Mouse (Mus musculus): ENCODE results near the gene Slc31a1. TPM values are rescaled to one million over a fixed set of nuclear protein-coding genes. Genes with fewer than 3 reads are reported as not detected.

Gene Slc31a1
- polyA plus RNA-seq, 1 experiment = 0.09 TPM

GRCm38 (mm10) chr4:62389592-62390512, 29.3 kb downstream of the Slc31a1 start:
- Histone ChIP-seq H3K36me3 (ENCODE audit: control insufficient read depth) (peaks cover 86% of the 10 kb centered on the region), H3K27me3 (ENCODE audit: control insufficient read depth) (no peaks in the 10 kb centered on the region), H3K4me1 (ENCODE audit: control insufficient read depth) (peaks cover 14% of the 10 kb centered on the region), H3K9me3 (ENCODE audit: control insufficient read depth, low read length) (no peaks in the 10 kb centered on the region), H3K4me3 (replicated peaks) (no peak overlapping the region)
- TF ChIP-seq TAL1 (IDR thresholded peaks at IDR 0.05; ENCODE audit: low read length) (no peak), GATA1 (IDR thresholded peaks at IDR 0.05; ENCODE audit: low read length) (no peak)

- peaks cover 15% of the 10 kb centered on the region for H3K4me1 ChIP-seq (ENCODE audit: control insufficient read depth)
- H3K4me3 ChIP-seq (replicated peaks) = no peak overlapping the region
- TF ChIP-seq GATA1 (IDR thresholded peaks at IDR 0.05; ENCODE audit: low read length) = no peak
- no peaks in the 10 kb centered on the region for H3K9me3 ChIP-seq (ENCODE audit: control insufficient read depth, low read length)
- peaks cover 89% of the 10 kb centered on the region for H3K36me3 ChIP-seq (ENCODE audit: control insufficient read depth)
- no peaks in the 10 kb centered on the region for H3K27me3 ChIP-seq (ENCODE audit: control insufficient read depth)
These were observed 31.4 kb downstream of the Slc31a1 start for GRCm38 (mm10) chr4:62391892-62392291.

- Histone ChIP-seq H3K36me3 (ENCODE audit: control insufficient read depth) (peaks cover 90% of the 10 kb centered on the region), H3K27me3 (ENCODE audit: control insufficient read depth) (no peaks in the 10 kb centered on the region), H3K4me1 (ENCODE audit: control insufficient read depth) (peaks cover 17% of the 10 kb centered on the region), H3K9me3 (ENCODE audit: control insufficient read depth, low read length) (no peaks in the 10 kb centered on the region), H3K4me3 (replicated peaks) (no peak overlapping the region)
- TF ChIP-seq TAL1 (IDR thresholded peaks at IDR 0.05; ENCODE audit: low read length) = no peak
- no peak for TF ChIP-seq GATA1 (IDR thresholded peaks at IDR 0.05; ENCODE audit: low read length)
These were observed 32.9 kb downstream of the Slc31a1 start for GRCm38 (mm10) chr4:62393459-62393858.

GRCm38 (mm10) chr4:62395806-62396205, 35.3 kb downstream of the Slc31a1 start:
- H3K4me3 ChIP-seq (replicated peaks) = no peak overlapping the region
- H3K4me1 ChIP-seq (ENCODE audit: control insufficient read depth) = peaks cover 6% of the 10 kb centered on the region
- H3K36me3 ChIP-seq (ENCODE audit: control insufficient read depth) = peaks cover 89% of the 10 kb centered on the region
- no peaks in the 10 kb centered on the region for H3K9me3 ChIP-seq (ENCODE audit: control insufficient read depth, low read length)
- no peak for TF ChIP-seq GATA1 (IDR thresholded peaks at IDR 0.05; ENCODE audit: low read length)
- TF ChIP-seq TAL1 (IDR thresholded peaks at IDR 0.05; ENCODE audit: low read length) = no peak
- no peaks in the 10 kb centered on the region for H3K27me3 ChIP-seq (ENCODE audit: control insufficient read depth)

GRCm38 (mm10) chr4:62397616-62398365, 37.3 kb downstream of the Slc31a1 start:
- Histone ChIP-seq H3K9me3 (ENCODE audit: control insufficient read depth, low read length) (no peaks in the 10 kb centered on the region), H3K36me3 (ENCODE audit: control insufficient read depth) (peaks cover 89% of the 10 kb centered on the region), H3K27me3 (ENCODE audit: control insufficient read depth) (no peaks in the 10 kb centered on the region), H3K4me1 (ENCODE audit: control insufficient read depth) (peaks cover 6% of the 10 kb centered on the region), H3K4me3 (replicated peaks) (no peak overlapping the region)
- TF ChIP-seq TAL1 (IDR thresholded peaks at IDR 0.05; ENCODE audit: low read length) (no peak), GATA1 (IDR thresholded peaks at IDR 0.05; ENCODE audit: low read length) (no peak)

- no peaks in the 10 kb centered on the region for H3K9me3 ChIP-seq (ENCODE audit: control insufficient read depth, low read length)
- no peaks in the 10 kb centered on the region for H3K27me3 ChIP-seq (ENCODE audit: control insufficient read depth)
- TF ChIP-seq TAL1 (IDR thresholded peaks at IDR 0.05; ENCODE audit: low read length) (no peak), GATA1 (IDR thresholded peaks at IDR 0.05; ENCODE audit: low read length) (no peak)
- H3K4me3 ChIP-seq (replicated peaks) = no peak overlapping the region
- H3K4me1 ChIP-seq (ENCODE audit: control insufficient read depth) = peaks cover 6% of the 10 kb centered on the region
- peaks cover 91% of the 10 kb centered on the region for H3K36me3 ChIP-seq (ENCODE audit: control insufficient read depth)
These were observed 38.4 kb downstream of the Slc31a1 start for GRCm38 (mm10) chr4:62398956-62399355.

- no peaks in the 10 kb centered on the region for H3K27me3 ChIP-seq (ENCODE audit: control insufficient read depth)
- H3K4me1 ChIP-seq (ENCODE audit: control insufficient read depth) = peaks cover 35% of the 10 kb centered on the region
- TF ChIP-seq GATA1 (IDR thresholded peaks at IDR 0.05; ENCODE audit: low read length) (no peak), TAL1 (IDR thresholded peaks at IDR 0.05; ENCODE audit: low read length) (no peak)
- H3K4me3 ChIP-seq (replicated peaks) = no peak overlapping the region
- H3K36me3 ChIP-seq (ENCODE audit: control insufficient read depth) = peaks cover 59% of the 10 kb centered on the region
- H3K9me3 ChIP-seq (ENCODE audit: control insufficient read depth, low read length) = no peaks in the 10 kb centered on the region
These were observed 45.6 kb downstream of the Slc31a1 start for GRCm38 (mm10) chr4:62406133-62406532.

- Histone ChIP-seq H3K4me3 (replicated peaks) (peak overlapping the region; percentile 82), H3K27me3 (ENCODE audit: control insufficient read depth) (no peaks in the 10 kb centered on the region), H3K36me3 (ENCODE audit: control insufficient read depth) (peaks cover 59% of the 10 kb centered on the region), H3K4me1 (ENCODE audit: control insufficient read depth) (peaks cover 47% of the 10 kb centered on the region), H3K9me3 (ENCODE audit: control insufficient read depth, low read length) (no peaks in the 10 kb centered on the region)
- TF ChIP-seq TAL1 (IDR thresholded peaks at IDR 0.05; ENCODE audit: low read length) (no peak), GATA1 (IDR thresholded peaks at IDR 0.05; ENCODE audit: low read length) (no peak)
These were observed 47.4 kb downstream of the Slc31a1 start for GRCm38 (mm10) chr4:62407730-62408582.

All from erythroblast, embryonic 14.5 days (primary cell).